Mouse (Mus musculus) kidney, postnatal 0 days (tissue): ENCODE data around the gene Tmtc4. TPM values are rescaled to one million over a fixed set of nuclear protein-coding genes. Genes with fewer than 3 reads are reported as not detected.

Source experiments
- ATAC-seq: fragments of 200-750 bp; cut with Nextera tagmentation; replicated peaks from 2 replicates; pipeline ENCODE4 v1.8.0; 2017; ENCODE audit warnings: low read depth, moderate number of reproducible peaks, moderate TSS enrichment, moderate library complexity; ENCODE audit not compliant: low FRiP score
- DNase-seq: peaks from one replicate; pipeline ENCODE4 v3.0.0-alpha.2; 2016; ENCODE audit warnings: low spot score
- H3K27ac ChIP-seq: fragments of 300-500 bp; sonication (generic); 2 replicates; pipeline ENCODE4 v1.5.1; 2014; ENCODE audit warnings: mild to moderate bottlenecking
- H3K27me3 ChIP-seq: fragments of 300-500 bp; sonication (generic); 2 replicates; pipeline ENCODE4 v1.6.1; 2014; ENCODE audit warnings: low read length, mixed read lengths; ENCODE audit not compliant: insufficient read depth
- H3K36me3 ChIP-seq: fragments of 300-500 bp; sonication (generic); 2 replicates; pipeline ENCODE4 v1.6.1; 2014; ENCODE audit warnings: low read length, mixed read lengths; ENCODE audit not compliant: insufficient read depth
- H3K4me1 ChIP-seq: fragments of 300-500 bp; sonication (generic); replicated peaks from 2 replicates; pipeline ENCODE4 v1.6.1; 2014; ENCODE audit warnings: antibody characterized with exemption, low read length, mixed read lengths; ENCODE audit not compliant: insufficient read depth
- H3K4me2 ChIP-seq: fragments of 300-500 bp; sonication (generic); 2 replicates; pipeline ENCODE4 v1.6.1; 2014; ENCODE audit warnings: mild to moderate bottlenecking, low read length, moderate library complexity, mixed read lengths
- H3K4me3 ChIP-seq: fragments of 300-500 bp; sonication (generic); replicated peaks from 2 replicates; pipeline ENCODE4 v1.5.1; 2014; ENCODE audit warnings: low read depth, low read length
- H3K9ac ChIP-seq: fragments of 300-500 bp; sonication (generic); 2 replicates; pipeline ENCODE4 v1.6.1; 2014; ENCODE audit warnings: low read depth, low read length
- H3K9me3 ChIP-seq: fragments of 300-500 bp; sonication (generic); replicated peaks from 2 replicates; pipeline ENCODE4 v1.6.1; 2016; ENCODE audit warnings: low read length, inconsistent platforms, mixed read lengths
- CTCF ChIP-seq: IDR thresholded peaks from 2 replicates; pipeline ENCODE4 v1.5.1; 2016; ENCODE audit warnings: antibody characterized with exemption, low read depth, mild to moderate bottlenecking, moderate library complexity
- WGBS: fragments of 180-500 bp; shearing (Covaris S2); extraction: QIAGEN DNeasy Blood & Tissue Kit; methylation state at CpG from one replicate; pipeline ENCODE4 v1.1.7; 2014; 5-methylcytosine and 5-hydroxymethylcytosine counted together
- polyA plus RNA-seq: library from polyadenylated mRNA; unstranded; fragments of >200 nt; fragmentation: Nextera tagmentation; extraction: Ambion mirVana; gene quantifications from 2 replicates; pipeline ENCODE4 v1.2.1, GENCODE M21; 2015

Tmtc4 gene
- polyA plus RNA-seq, 1 experiment from 2014 or later: 25.8 TPM

DNA sequence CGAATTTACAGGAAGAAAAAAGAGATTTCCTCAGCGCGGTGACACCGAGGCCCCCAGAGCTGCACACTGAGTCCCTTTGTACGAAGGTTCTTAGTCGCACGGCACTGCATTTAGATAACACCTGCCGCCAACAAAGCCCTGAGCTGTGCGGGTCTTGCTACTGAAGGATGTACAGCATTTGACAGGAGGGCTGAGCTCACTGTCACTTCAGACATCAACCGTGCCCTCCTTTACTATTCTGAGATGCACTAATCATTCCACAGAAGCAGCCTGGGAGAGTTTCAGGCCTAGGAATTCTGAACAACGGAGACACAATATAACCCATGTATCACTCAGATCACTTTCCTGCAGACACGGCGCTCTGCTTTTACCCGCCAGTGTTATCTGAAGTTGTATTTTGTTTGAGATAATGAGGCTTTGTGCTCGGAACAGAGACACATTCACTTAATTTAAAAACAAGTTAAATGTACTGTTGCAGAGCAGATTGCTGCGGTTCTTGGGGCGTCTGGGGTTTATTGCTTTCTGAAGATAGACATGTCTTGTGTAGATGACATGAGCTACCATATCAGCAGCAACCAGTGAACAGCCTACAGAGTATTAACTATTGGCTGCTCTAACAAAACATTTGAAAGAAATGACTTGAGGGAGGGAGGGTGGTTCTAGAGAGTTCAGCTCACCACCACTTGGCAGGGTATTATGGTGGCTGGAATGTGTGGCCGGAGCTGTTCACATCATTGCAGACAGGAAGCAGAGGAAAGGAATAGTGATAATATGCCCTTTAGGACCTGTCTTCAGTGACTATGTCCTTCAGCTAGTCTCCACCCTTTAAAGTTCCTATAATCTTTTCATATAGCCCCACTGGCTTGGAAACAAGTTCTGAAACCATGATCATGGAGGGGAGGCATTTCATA, 25.5 kb upstream of the Tmtc4 start:
- Histone ChIP-seq H3K4me3 (no peak overlapping the region), H3K27ac (no peak overlapping the region), H3K9me3 (no peaks in the 10 kb centered on the region), H3K4me2 (no peak overlapping the region), H3K4me1 (no peaks in the 10 kb centered on the region), H3K27me3 (no peaks in the 10 kb centered on the region), H3K9ac (no peak overlapping the region), H3K36me3 (no peaks in the 10 kb centered on the region)
- no peak for TF ChIP-seq CTCF
- 72% methylated on average over 18 of the region's 18 CpGs for WGBS
- DNase-seq (no peak), ATAC-seq (no peak)

DNA sequence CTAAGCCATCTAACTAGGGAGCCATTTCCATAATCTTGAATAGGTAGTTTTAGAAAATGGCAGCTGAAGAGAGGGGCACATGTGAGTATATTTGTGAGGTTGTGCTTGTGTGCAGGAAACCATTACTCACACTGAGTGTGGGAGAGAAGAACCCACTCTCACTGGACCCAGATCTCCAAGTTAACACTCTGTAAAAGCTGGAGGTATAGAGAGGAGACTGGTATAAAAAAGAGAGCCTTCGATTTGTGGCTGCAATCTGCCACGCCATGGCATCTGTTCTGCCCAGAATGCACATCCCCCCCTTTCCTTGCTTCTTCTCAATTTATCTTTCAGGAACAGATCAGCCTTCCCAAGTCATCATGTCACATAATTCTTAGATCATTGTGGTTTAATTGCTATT, 24.8 kb upstream of the Tmtc4 start:
- H3K36me3 ChIP-seq: no peaks in the 10 kb centered on the region
- no peak for TF ChIP-seq CTCF
- no peaks in the 10 kb centered on the region for H3K4me1 ChIP-seq
- DNase-seq (no peak), ATAC-seq (no peak)
- H3K27ac ChIP-seq: no peak overlapping the region
- H3K4me2 ChIP-seq: no peak overlapping the region
- H3K27me3 ChIP-seq: no peaks in the 10 kb centered on the region
- H3K9me3 ChIP-seq: no peaks in the 10 kb centered on the region
- H3K4me3 ChIP-seq: no peak overlapping the region
- no peak overlapping the region for H3K9ac ChIP-seq
- WGBS: 88% methylated on average over 2 of the region's 2 CpGs

DNA sequence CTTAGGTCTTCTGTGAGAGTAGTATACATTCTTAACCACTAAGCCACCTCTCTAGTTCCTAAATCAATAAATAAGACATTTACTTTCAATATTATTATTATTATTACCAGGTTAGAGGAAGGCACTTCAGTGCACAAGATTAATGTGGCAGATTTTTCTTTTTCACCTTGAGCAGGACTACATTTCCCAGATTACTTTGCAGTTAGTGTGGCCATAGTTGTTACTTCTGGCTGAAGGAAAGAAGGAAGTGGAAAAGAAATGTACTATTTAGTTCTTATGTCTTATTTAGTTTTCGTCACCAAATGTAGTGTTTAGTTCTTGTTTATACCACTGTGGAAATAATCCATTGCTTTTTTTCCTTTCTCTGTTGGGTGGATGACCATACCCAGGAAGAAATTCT, 19.9 kb upstream of the Tmtc4 start:
- no peaks in the 10 kb centered on the region for H3K27me3 ChIP-seq
- ATAC-seq (no peak), DNase-seq (no peak)
- 95% methylated on average over 1 of the region's 1 CpGs for WGBS
- H3K4me1 ChIP-seq: no peaks in the 10 kb centered on the region
- no peaks in the 10 kb centered on the region for H3K36me3 ChIP-seq
- no peak overlapping the region for H3K27ac ChIP-seq
- H3K4me2 ChIP-seq: no peak overlapping the region
- no peak for TF ChIP-seq CTCF
- no peaks in the 10 kb centered on the region for H3K9me3 ChIP-seq
- no peak overlapping the region for H3K9ac ChIP-seq
- H3K4me3 ChIP-seq: no peak overlapping the region

DNA sequence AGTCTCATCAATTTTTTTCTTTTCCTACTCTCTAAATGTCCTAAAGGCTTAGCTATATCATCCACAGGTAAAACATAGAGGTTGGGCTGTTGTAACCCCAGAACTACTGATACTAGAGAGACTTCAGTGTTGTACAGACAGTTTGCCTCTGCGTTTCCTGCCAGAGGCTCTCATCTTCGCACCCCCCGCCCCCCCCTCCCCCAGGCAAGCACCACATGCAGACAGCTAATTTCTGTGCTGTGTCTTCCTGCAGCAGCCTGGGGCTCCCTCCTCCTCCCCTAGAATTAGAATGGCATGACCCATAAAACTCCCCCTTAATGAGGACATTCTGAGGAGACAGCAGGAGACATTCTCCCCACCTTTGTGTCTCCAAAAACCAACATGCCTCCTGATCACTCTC, 17.6 kb upstream of the Tmtc4 start:
- no peaks in the 10 kb centered on the region for H3K36me3 ChIP-seq
- 22% methylated on average over 3 of the region's 3 CpGs for WGBS
- no peak overlapping the region for H3K4me2 ChIP-seq
- H3K27me3 ChIP-seq: no peaks in the 10 kb centered on the region
- DNase-seq: no peak
- no peak for ATAC-seq
- H3K27ac ChIP-seq: no peak overlapping the region
- no peak overlapping the region for H3K4me3 ChIP-seq
- no peak for TF ChIP-seq CTCF
- no peaks in the 10 kb centered on the region for H3K4me1 ChIP-seq
- no peaks in the 10 kb centered on the region for H3K9me3 ChIP-seq
- H3K9ac ChIP-seq: no peak overlapping the region

DNA sequence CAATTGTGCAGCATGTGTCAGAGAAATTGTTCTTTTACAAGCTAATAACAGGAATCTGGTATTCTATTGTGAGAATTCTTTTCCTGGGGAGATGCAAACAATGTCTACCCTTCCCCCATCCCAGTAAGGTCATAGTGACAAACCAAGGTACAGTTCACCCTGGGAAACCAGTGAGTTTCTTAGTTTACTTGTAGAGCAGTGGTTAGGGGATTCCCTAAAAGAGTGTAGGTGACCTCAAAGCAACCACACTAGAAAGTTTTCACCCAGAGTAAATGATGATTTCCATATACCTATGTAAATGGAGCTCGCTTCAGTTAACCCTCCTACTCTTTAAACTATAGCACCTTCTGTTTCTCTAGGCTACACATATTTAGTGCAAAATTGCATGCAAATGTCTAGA, 13.6 kb upstream of the Tmtc4 start:
- TF ChIP-seq CTCF: no peak
- no peak overlapping the region for H3K9ac ChIP-seq

DNA sequence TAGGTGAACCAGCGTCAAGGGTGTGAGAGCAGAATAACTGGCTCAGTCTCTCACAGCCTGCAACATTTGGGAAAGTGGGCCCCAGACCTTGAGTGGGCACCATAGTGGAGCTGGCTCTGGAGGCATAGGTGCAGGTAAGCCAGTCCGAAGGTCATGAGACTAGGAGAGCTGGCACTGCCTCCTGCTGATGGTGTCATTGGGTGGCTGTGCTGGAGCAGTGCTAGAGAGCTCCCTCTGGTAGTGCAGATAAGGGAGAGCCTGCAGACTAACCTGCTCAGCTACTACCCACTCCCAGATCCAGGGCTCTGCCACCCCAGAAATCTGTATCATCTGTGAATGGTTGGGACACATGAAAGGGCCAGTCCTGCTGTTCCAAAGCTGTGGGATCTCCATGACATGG, 10.1 kb upstream of the Tmtc4 start:
- H3K36me3 ChIP-seq: no peaks in the 10 kb centered on the region
- no peaks in the 10 kb centered on the region for H3K4me1 ChIP-seq
- DNase-seq: no peak
- no peaks in the 10 kb centered on the region for H3K9me3 ChIP-seq
- no peaks in the 10 kb centered on the region for H3K27me3 ChIP-seq
- no peak overlapping the region for H3K27ac ChIP-seq
- TF ChIP-seq CTCF: no peak
- no peak for ATAC-seq
- 91% methylated on average over 2 of the region's 2 CpGs for WGBS
- no peak overlapping the region for H3K4me3 ChIP-seq
- no peak overlapping the region for H3K9ac ChIP-seq
- no peak overlapping the region for H3K4me2 ChIP-seq

More for the DNA sequence above, 13.6 kb upstream of the Tmtc4 start:
- no peak overlapping the region for H3K4me2 ChIP-seq
- H3K4me3 ChIP-seq: no peak overlapping the region
- ATAC-seq (no peak), DNase-seq (no peak)
- no peaks in the 10 kb centered on the region for H3K36me3 ChIP-seq
- no peaks in the 10 kb centered on the region for H3K4me1 ChIP-seq
- H3K27me3 ChIP-seq: no peaks in the 10 kb centered on the region
- no peaks in the 10 kb centered on the region for H3K9me3 ChIP-seq
- no peak overlapping the region for H3K27ac ChIP-seq
- 83% methylated on average over 1 of the region's 1 CpGs for WGBS
